Mouse (Mus musculus) hindbrain, embryonic 13.5 days (tissue): ENCODE data around the gene Psmd12. TPM values are rescaled to one million over a fixed set of nuclear protein-coding genes. Genes with fewer than 3 reads are reported as not detected.

Experiments used
- ATAC-seq: fragments of 200-750 bp; cut with Nextera tagmentation; 2 replicates; pipeline ENCODE4 v1.8.0; 2017; ENCODE audit warnings: moderate TSS enrichment; ENCODE audit not compliant: low FRiP score
- H3K27ac ChIP-seq: fragments of 300-500 bp; sonication (generic); 2 replicates; pipeline ENCODE4 v1.5.1; 2015; ENCODE audit warnings: inconsistent platforms, mild to moderate bottlenecking, moderate library complexity
- H3K27me3 ChIP-seq: fragments of 300-500 bp; sonication (generic); 2 replicates; pipeline ENCODE4 v1.6.1; 2015; ENCODE audit warnings: mild to moderate bottlenecking, inconsistent platforms
- H3K36me3 ChIP-seq: fragments of 300-500 bp; sonication (generic); 2 replicates; pipeline ENCODE4 v1.6.1; 2015; ENCODE audit warnings: mild to moderate bottlenecking, inconsistent platforms
- H3K4me1 ChIP-seq: fragments of 300-500 bp; sonication (generic); replicated peaks from 2 replicates; pipeline ENCODE4 v1.6.1; 2015; ENCODE audit warnings: inconsistent platforms
- H3K4me2 ChIP-seq: fragments of 300-500 bp; sonication (generic); 2 replicates; pipeline ENCODE4 v1.6.1; 2015; ENCODE audit warnings: inconsistent platforms, mild to moderate bottlenecking, moderate library complexity
- H3K4me3 ChIP-seq: fragments of 300-500 bp; sonication (generic); 2 replicates; pipeline ENCODE4 v1.5.1; 2015; ENCODE audit warnings: mild to moderate bottlenecking, inconsistent platforms
- H3K9ac ChIP-seq: fragments of 300-500 bp; sonication (generic); 2 replicates; pipeline ENCODE4 v1.6.1; 2015; ENCODE audit warnings: mild to moderate bottlenecking, inconsistent platforms
- H3K9me3 ChIP-seq: fragments of 300-500 bp; sonication (generic); 2 replicates; pipeline ENCODE4 v1.6.1; 2016; ENCODE audit warnings: inconsistent platforms
- WGBS: fragments of 180-500 bp; shearing (Covaris S2); methylation state at CpG from one replicate; pipeline ENCODE4 v1.1.7; 2015; 5-methylcytosine and 5-hydroxymethylcytosine counted together
- polyA plus RNA-seq: library from polyadenylated mRNA; unstranded; fragments of >200 nt; fragmentation: Nextera tagmentation; extraction: Ambion mirVana; gene quantifications from 2 replicates; pipeline ENCODE4 v1.2.1, GENCODE M21; 2015

Psmd12 gene
- polyA plus RNA-seq, 1 experiment from 2014 or later, result 158 TPM

DNA sequence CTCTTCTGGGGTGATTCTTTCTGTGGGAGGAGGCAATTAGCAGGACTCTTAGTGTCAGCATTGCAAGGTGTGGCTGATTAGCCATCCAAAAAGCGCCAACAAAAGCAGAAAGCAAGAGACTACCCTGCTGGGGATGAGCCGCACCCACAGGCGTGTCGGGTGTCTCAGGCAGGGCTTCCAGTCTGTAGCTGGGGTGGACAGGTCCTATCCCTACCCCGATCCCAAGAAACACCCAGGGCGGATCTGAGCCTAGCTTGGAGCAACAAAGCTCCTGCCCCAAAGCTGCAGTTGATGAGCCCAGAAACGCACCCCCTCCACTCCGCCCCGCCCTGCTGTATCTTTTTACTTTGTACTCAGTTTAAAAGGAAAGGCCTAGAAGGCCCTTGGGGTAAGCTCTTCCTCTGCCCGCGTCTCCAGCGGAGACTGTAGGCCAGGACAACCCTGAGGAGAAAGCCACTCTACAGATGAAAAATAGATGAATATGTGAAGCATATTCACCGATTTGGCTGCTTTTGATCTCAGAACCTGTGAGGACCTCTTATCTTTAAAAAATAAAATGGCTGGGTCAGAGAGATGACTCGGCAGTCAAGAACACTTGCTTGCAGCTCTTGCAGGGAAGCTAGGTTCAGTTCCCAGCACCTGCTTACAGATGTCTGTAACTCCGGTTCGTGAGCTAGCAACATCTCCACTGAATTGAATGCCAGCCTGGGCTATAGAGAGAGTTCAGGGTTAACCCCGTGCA, 29.9 kb upstream of the Psmd12 start:
- WGBS, result 84% methylated on average over 17 of the region's 17 CpGs
- Histone ChIP-seq H3K27me3 (no peaks in the 10 kb centered on the region), H3K4me3 (no peak overlapping the region), H3K36me3 (peaks cover 9% of the 10 kb centered on the region), H3K4me2 (no peak overlapping the region), H3K9ac (no peak overlapping the region), H3K4me1 (peaks cover 15% of the 10 kb centered on the region), H3K27ac (no peak overlapping the region), H3K9me3 (0 out of 2 replicates have a peak, but pooled peaks cover 5% of the 10 kb centered on the region)
- no peak for ATAC-seq

- 86% methylated on average over 6 of the region's 6 CpGs for WGBS
- ATAC-seq, result no peak
- H3K27ac ChIP-seq, result no peak overlapping the region
Measured at GRCm38 (mm10) chr11:107450097-107450496, 29.2 kb upstream of the Psmd12 start.

GRCm38 (mm10) chr11:107451106-107451505, 28.2 kb upstream of the Psmd12 start:
- H3K4me1 ChIP-seq, result peaks cover 15% of the 10 kb centered on the region
- H3K4me2 ChIP-seq, result no peak overlapping the region
- H3K9me3 ChIP-seq, result 0 out of 2 replicates have a peak, but pooled peaks cover 5% of the 10 kb centered on the region
- H3K9ac ChIP-seq, result no peak overlapping the region
- no peaks in the 10 kb centered on the region for H3K27me3 ChIP-seq
- H3K27ac ChIP-seq, result no peak overlapping the region
- peaks cover 9% of the 10 kb centered on the region for H3K36me3 ChIP-seq
- 88% methylated on average over 10 of the region's 10 CpGs for WGBS
- no peak overlapping the region for H3K4me3 ChIP-seq
- no peak for ATAC-seq

More at GRCm38 (mm10) chr11:107450097-107450496, 29.2 kb upstream of the Psmd12 start:
- no peak overlapping the region for H3K4me3 ChIP-seq
- peaks cover 15% of the 10 kb centered on the region for H3K4me1 ChIP-seq
- no peak overlapping the region for H3K9ac ChIP-seq
- peaks cover 9% of the 10 kb centered on the region for H3K36me3 ChIP-seq
- 0 out of 2 replicates have a peak, but pooled peaks cover 5% of the 10 kb centered on the region for H3K9me3 ChIP-seq
- H3K27me3 ChIP-seq, result no peaks in the 10 kb centered on the region
- H3K4me2 ChIP-seq, result no peak overlapping the region

DNA sequence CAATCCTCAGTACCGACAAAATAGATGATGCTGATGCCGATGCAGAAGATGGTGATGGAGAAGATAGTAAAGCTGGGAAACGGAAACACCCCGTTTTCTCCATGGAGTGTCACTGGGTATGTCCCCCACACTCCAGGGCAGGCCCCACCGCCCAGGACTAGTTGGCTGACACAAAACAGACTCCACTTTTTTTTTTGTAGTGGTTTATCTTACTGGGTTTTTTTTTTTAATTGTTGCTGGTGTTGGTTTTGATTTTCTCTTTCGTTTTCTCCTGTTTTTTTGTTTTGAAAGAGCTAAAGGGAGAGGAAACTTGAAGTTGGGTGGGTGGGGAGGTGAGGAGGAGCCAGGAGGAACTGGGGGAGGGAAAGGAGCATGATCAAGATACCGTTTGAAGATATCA, 27.2 kb upstream of the Psmd12 start:
- H3K36me3 ChIP-seq, result peaks cover 9% of the 10 kb centered on the region
- 0 out of 2 replicates have a peak, but pooled peaks cover 5% of the 10 kb centered on the region for H3K9me3 ChIP-seq
- ATAC-seq, result no peak
- 96% methylated on average over 7 of the region's 7 CpGs for WGBS
- peaks cover 11% of the 10 kb centered on the region for H3K4me1 ChIP-seq
- no peak overlapping the region for H3K9ac ChIP-seq
- H3K27ac ChIP-seq, result no peak overlapping the region
- H3K27me3 ChIP-seq, result no peaks in the 10 kb centered on the region
- H3K4me2 ChIP-seq, result no peak overlapping the region
- H3K4me3 ChIP-seq, result no peak overlapping the region

DNA sequence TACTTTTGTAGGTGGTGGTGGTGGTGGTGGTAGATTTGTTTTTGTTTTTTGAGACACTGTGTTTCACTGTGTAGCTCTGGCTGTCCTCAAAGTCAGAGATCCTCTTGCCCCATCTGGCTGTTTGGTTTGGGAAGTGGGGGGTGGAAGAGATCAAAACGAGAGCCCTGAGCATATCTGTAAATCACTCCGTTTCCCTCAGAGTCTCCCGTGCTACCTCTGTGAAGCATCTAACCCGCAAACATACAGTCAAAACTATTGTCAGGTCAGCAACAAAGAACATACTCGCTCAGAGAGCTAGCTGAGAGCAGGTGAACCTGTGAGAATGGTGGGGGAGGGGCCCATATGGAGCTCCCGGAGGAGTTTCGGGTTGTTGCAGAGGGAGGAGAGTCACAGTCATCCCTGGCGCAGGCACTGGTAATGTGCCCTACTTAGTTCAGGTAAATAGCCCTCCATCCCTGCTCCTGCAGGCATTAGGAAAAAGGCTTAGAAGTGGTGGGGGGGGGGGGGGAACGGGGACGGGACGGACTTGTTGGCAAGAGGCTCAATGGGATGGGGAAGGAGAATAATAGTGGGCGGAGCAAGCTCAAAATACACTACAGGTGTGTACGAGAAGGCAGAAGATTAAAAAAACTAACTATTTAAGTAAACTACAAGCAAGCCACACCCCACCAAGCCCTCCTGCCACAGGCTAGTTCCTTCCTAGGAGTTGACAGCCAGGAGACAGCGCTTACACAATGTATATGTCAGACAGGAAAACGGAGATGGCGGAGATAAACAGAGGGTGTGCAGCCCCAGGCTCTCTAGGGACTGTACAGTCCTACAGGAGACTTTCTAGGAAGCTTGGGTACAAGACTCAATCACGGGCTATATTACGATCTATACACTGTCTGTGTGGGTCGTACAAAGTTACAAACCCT, 24.5 kb upstream of the Psmd12 start:
- Histone ChIP-seq H3K9me3 (0 out of 2 replicates have a peak, but pooled peaks cover 5% of the 10 kb centered on the region), H3K27me3 (no peaks in the 10 kb centered on the region), H3K4me1 (peaks cover 7% of the 10 kb centered on the region), H3K4me3 (no peak overlapping the region), H3K4me2 (no peak overlapping the region), H3K36me3 (peaks cover 9% of the 10 kb centered on the region), H3K27ac (no peak overlapping the region), H3K9ac (no peak overlapping the region)
- ATAC-seq, result no peak
- 69% methylated on average over 16 of the region's 19 CpGs for WGBS

GRCm38 (mm10) chr11:107457282-107457681, 22.0 kb upstream of the Psmd12 start:
- Histone ChIP-seq H3K4me3 (no peak overlapping the region), H3K9ac (no peak overlapping the region), H3K36me3 (peaks cover 9% of the 10 kb centered on the region), H3K27me3 (no peaks in the 10 kb centered on the region), H3K27ac (no peak overlapping the region), H3K9me3 (0 out of 2 replicates have a peak, but pooled peaks cover 5% of the 10 kb centered on the region), H3K4me2 (no peak overlapping the region), H3K4me1 (peaks cover 10% of the 10 kb centered on the region)
- WGBS, result 94% methylated on average over 3 of the region's 3 CpGs
- no peak for ATAC-seq

GRCm38 (mm10) chr11:107458286-107458685, 21.0 kb upstream of the Psmd12 start:
- Histone ChIP-seq H3K27ac (no peak overlapping the region), H3K4me1 (peaks cover 12% of the 10 kb centered on the region), H3K4me2 (no peak overlapping the region), H3K4me3 (no peak overlapping the region), H3K9me3 (0 out of 2 replicates have a peak, but pooled peaks cover 3% of the 10 kb centered on the region), H3K27me3 (no peaks in the 10 kb centered on the region), H3K9ac (peak overlapping the region; percentile 15; the same call in 1 of the 2 replicates), H3K36me3 (peaks cover 6% of the 10 kb centered on the region)
- ATAC-seq, result no peak
- WGBS, result 78% methylated on average over 12 of the region's 12 CpGs

DNA sequence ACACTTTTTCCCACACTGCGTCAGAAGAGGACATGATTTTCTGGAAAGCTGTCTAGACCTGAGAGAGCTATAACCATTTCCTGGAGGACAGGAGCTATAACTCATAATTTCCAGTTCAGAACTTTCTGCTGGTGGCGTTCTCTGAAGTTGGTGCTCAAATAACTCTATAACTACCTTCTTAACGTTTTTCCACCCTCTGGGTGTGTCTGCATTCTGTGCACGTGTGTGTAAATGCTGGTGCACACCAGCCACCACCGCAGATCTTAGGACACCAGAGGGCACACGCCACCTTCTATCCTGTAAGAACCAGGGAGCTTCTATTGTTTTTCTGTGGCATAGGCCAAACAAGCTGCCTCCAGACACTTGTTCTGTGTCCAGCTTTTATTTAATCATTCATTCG, 20.3 kb upstream of the Psmd12 start:
- ATAC-seq, result no peak
- no peak overlapping the region for H3K9ac ChIP-seq
- H3K36me3 ChIP-seq, result no peaks in the 10 kb centered on the region; the same call in 1 of the 2 replicates
- peaks cover 14% of the 10 kb centered on the region for H3K4me1 ChIP-seq
- no peak overlapping the region for H3K4me3 ChIP-seq
- H3K4me2 ChIP-seq, result no peak overlapping the region
- WGBS, result 92% methylated on average over 7 of the region's 7 CpGs
- H3K27ac ChIP-seq, result no peak overlapping the region
- no peaks in the 10 kb centered on the region for H3K9me3 ChIP-seq
- H3K27me3 ChIP-seq, result no peaks in the 10 kb centered on the region

- H3K4me3 ChIP-seq, result no peak overlapping the region
- no peaks in the 10 kb centered on the region for H3K9me3 ChIP-seq
- peaks cover 17% of the 10 kb centered on the region for H3K4me1 ChIP-seq
- H3K27me3 ChIP-seq, result no peaks in the 10 kb centered on the region
- ATAC-seq, result no peak
- H3K9ac ChIP-seq, result no peak overlapping the region
- H3K4me2 ChIP-seq, result no peak overlapping the region
- H3K27ac ChIP-seq, result no peak overlapping the region
- 68% methylated on average over 7 of the region's 7 CpGs for WGBS
- H3K36me3 ChIP-seq, result no peaks in the 10 kb centered on the region; the same call in 1 of the 2 replicates
Measured at GRCm38 (mm10) chr11:107459828-107460227, 19.5 kb upstream of the Psmd12 start.

- Histone ChIP-seq H3K9me3 (no peaks in the 10 kb centered on the region), H3K9ac (no peak overlapping the region), H3K36me3 (no peaks in the 10 kb centered on the region; the same call in 1 of the 2 replicates), H3K4me3 (no peak overlapping the region), H3K27me3 (no peaks in the 10 kb centered on the region), H3K4me1 (peaks cover 27% of the 10 kb centered on the region), H3K4me2 (no peak overlapping the region), H3K27ac (no peak overlapping the region)
- WGBS, result 97% methylated on average over 3 of the region's 3 CpGs
- ATAC-seq, result no peak
Measured at GRCm38 (mm10) chr11:107462478-107462877, 16.8 kb upstream of the Psmd12 start.

GRCm38 (mm10) chr11:107463251-107463681, 16.0 kb upstream of the Psmd12 start:
- H3K4me1 ChIP-seq, result peaks cover 30% of the 10 kb centered on the region
- H3K9ac ChIP-seq, result no peak overlapping the region
- no peaks in the 10 kb centered on the region for H3K9me3 ChIP-seq
- H3K27me3 ChIP-seq, result no peaks in the 10 kb centered on the region
- no peak overlapping the region for H3K4me2 ChIP-seq
- H3K4me3 ChIP-seq, result no peak overlapping the region
- no peaks in the 10 kb centered on the region; the same call in 1 of the 2 replicates for H3K36me3 ChIP-seq
- no peak overlapping the region for H3K27ac ChIP-seq
- no peak for ATAC-seq
- WGBS, result 85% methylated on average over 12 of the region's 12 CpGs

- no peaks in the 10 kb centered on the region for H3K27me3 ChIP-seq
- H3K4me2 ChIP-seq, result no peak overlapping the region
- H3K27ac ChIP-seq, result no peak overlapping the region
- no peak overlapping the region for H3K4me3 ChIP-seq
- no peak for ATAC-seq
- H3K9me3 ChIP-seq, result no peaks in the 10 kb centered on the region
- 55% methylated on average over 6 of the region's 6 CpGs for WGBS
- H3K9ac ChIP-seq, result no peak overlapping the region
- no peaks in the 10 kb centered on the region; the same call in 1 of the 2 replicates for H3K36me3 ChIP-seq
- H3K4me1 ChIP-seq, result peaks cover 30% of the 10 kb centered on the region
Measured at GRCm38 (mm10) chr11:107464141-107464540, 15.1 kb upstream of the Psmd12 start.
